27 mouse cellular contexts compared by ENCODE assay signal in the genomic region with DNA sequence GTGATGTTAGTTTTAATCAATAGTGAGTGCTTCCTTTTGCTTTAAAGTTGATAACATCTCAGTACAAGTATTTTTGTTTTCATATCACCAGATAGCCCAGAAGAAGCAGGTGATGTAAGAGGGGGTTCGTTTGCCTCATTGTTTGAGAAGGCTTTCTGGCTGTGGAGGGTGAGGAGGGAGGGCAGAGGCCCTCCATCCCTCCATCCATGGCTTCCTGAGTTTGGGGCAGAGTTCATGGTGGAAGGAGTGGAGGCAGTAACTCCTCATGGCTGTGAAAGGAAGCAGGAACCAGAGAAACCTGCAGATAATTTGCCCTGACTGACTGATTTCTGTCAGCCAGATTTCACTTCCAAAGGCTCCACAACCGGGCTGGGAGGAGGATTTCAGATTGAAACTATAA. TPM values are rescaled to one million over a fixed set of nuclear protein-coding genes. Genes with fewer than 3 reads are reported as not detected.
DNase-seq lines count a peak whose midpoint lies in the region; ATAC-seq and TF ChIP-seq lines count a peak whose summit lies in the region.
"Had no signal": no experiment of that assay in that cellular context is flagged by ENCODE, and none has a peak within 500 bp of the region (broad histone marks: within the 10 kb centered on the region; RNA-seq: fewer than 3 reads in every experiment).

No protein-coding gene starts in this region.

- H3K4me1 ChIP-seq in forebrain, embryonic 13.5 days, result peaks cover 6% of the 10 kb centered on the region
- H3K4me1 ChIP-seq in forebrain, embryonic 14.5 days (ENCODE audit: control insufficient read depth, insufficient read depth, low read length), result peaks cover 2% of the 10 kb centered on the region; the same call in 1 of the 2 replicates
- H3K4me1 ChIP-seq in heart, postnatal 0 days (ENCODE audit: control insufficient read depth, insufficient read depth), result no peaks in the 10 kb centered on the region
- H3K4me1 ChIP-seq in midbrain, embryonic 11.5 days (ENCODE audit: control insufficient read depth, insufficient read depth, low read length), result no peaks in the 10 kb centered on the region
- peaks cover 8% of the 10 kb centered on the region; the same call in 1 of the 2 replicates for H3K4me1 ChIP-seq in midbrain, embryonic 13.5 days (replicated peaks)

- no peak overlapping the region for H3K4me3 ChIP-seq in forebrain, embryonic 13.5 days
- no peak overlapping the region for H3K4me3 ChIP-seq in forebrain, embryonic 14.5 days (ENCODE audit: low read depth, low read length)
- no peak overlapping the region for H3K4me3 ChIP-seq in heart, postnatal 0 days (ENCODE audit: low read depth, low read length)
- H3K4me3 ChIP-seq in midbrain, embryonic 11.5 days (ENCODE audit: low read depth, low read length), result no peak overlapping the region
- H3K4me3 ChIP-seq in midbrain, embryonic 13.5 days (replicated peaks), result no peak overlapping the region
- H3K4me3 ChIP-seq: forebrain, embryonic 10.5 days; forebrain, embryonic 15.5 days had no signal

- no peaks in the 10 kb centered on the region for H3K27me3 ChIP-seq in forebrain, embryonic 13.5 days
- H3K27me3 ChIP-seq in forebrain, embryonic 14.5 days (replicated peaks; ENCODE audit: control insufficient read depth, insufficient read depth, low read length), result no peaks in the 10 kb centered on the region
- H3K27me3 ChIP-seq in heart, postnatal 0 days (ENCODE audit: control insufficient read depth, insufficient read depth, low read length), result no peaks in the 10 kb centered on the region
- H3K27me3 ChIP-seq in midbrain, embryonic 11.5 days (ENCODE audit: control insufficient read depth, insufficient read depth, low read length), result no peaks in the 10 kb centered on the region
- no peaks in the 10 kb centered on the region for H3K27me3 ChIP-seq in midbrain, embryonic 13.5 days
- H3K27me3 ChIP-seq: forebrain, embryonic 15.5 days; Patski had no signal

- no peak overlapping the region for H3K9ac ChIP-seq in forebrain, embryonic 13.5 days
- no peak overlapping the region for H3K9ac ChIP-seq in forebrain, embryonic 14.5 days (ENCODE audit: low read length)
- H3K9ac ChIP-seq in heart, postnatal 0 days (replicated peaks; ENCODE audit: low read depth, low read length), result no peak overlapping the region
- no peak overlapping the region for H3K9ac ChIP-seq in midbrain, embryonic 11.5 days (ENCODE audit: low read length)
- no peak overlapping the region for H3K9ac ChIP-seq in midbrain, embryonic 13.5 days (replicated peaks)
- H3K9ac ChIP-seq: forebrain, embryonic 15.5 days; hindbrain, embryonic 14.5 days had no signal

- intact Hi-C loops in heart, postnatal 36 days (cut with DNase I), result loop anchor here (2.0 kb wide), 1 partner anchor 18 kb away; no protein-coding TSS in a partner anchor

- H3K36me3 ChIP-seq in forebrain, embryonic 13.5 days (ENCODE audit: poor library complexity, severe bottlenecking), result 0 out of 2 replicates have a peak, but pooled peaks cover 4% of the 10 kb centered on the region
- no peaks in the 10 kb centered on the region for H3K36me3 ChIP-seq in forebrain, embryonic 14.5 days (ENCODE audit: control insufficient read depth, insufficient read depth, low read length)
- H3K36me3 ChIP-seq in heart, postnatal 0 days (replicated peaks; ENCODE audit: control insufficient read depth, insufficient read depth, low read length), result no peaks in the 10 kb centered on the region
- H3K36me3 ChIP-seq in midbrain, embryonic 11.5 days (ENCODE audit: control insufficient read depth, insufficient read depth, low read length), result no peaks in the 10 kb centered on the region
- H3K36me3 ChIP-seq in midbrain, embryonic 13.5 days, result peaks cover 4% of the 10 kb centered on the region; the same call in 1 of the 2 replicates
- H3K36me3 ChIP-seq: forebrain, embryonic 15.5 days had no signal

- 38% methylated on average over 2 of the region's 2 CpGs for WGBS in forebrain, embryonic 13.5 days
- WGBS in forebrain, embryonic 14.5 days, result 50% methylated on average over 2 of the region's 2 CpGs
- WGBS in heart, postnatal 0 days, result 24% methylated on average over 2 of the region's 2 CpGs
- 64% methylated on average over 2 of the region's 2 CpGs for WGBS in midbrain, embryonic 11.5 days
- 49% methylated on average over 2 of the region's 2 CpGs for WGBS in midbrain, embryonic 13.5 days

- no peak for DNase-seq in forebrain, embryonic 14.5 days (ENCODE audit: low spot score)
- DNase-seq in heart, postnatal 0 days (ENCODE audit: low spot score), result no peak
- no peak for DNase-seq in heart, postnatal 36 days
- DNase-seq in midbrain, embryonic 11.5 days (ENCODE audit: low spot score, missing footprints), result peak; percentile 51
- no peak for DNase-seq in embryo, embryonic 9.5 days (ENCODE audit: extremely low spot score)
- DNase-seq in left cerebral cortex, adult 8-10 months (ENCODE audit: low spot score in 2 of 2), result no peak
- DNase-seq: adrenal gland, postnatal 10 days; adrenal gland, postnatal 36 days; cerebellum, adult 11-12 months; cerebellum, adult 8-10 months; cerebellum, postnatal 10 days; cerebellum, postnatal 36 days; embryo, embryonic 11 days; gastrocnemius, postnatal 10 days; gastrocnemius, postnatal 36 days; heart, postnatal 10 days; heart, postnatal 4 days; kidney, adult 11 months had no signal

- no peak for TF ChIP-seq CTCF in heart, postnatal 0 days (IDR thresholded peaks at IDR 0.05; ENCODE audit: low read depth)

- no peak for TF ChIP-seq EP300 in heart, postnatal 0 days (IDR thresholded peaks at IDR 0.05; ENCODE audit: low read depth)

- H3K9me3 ChIP-seq in forebrain, embryonic 13.5 days (replicated peaks), result no peaks in the 10 kb centered on the region
- no peaks in the 10 kb centered on the region for H3K9me3 ChIP-seq in forebrain, embryonic 14.5 days (replicated peaks; ENCODE audit: control insufficient read depth, low read length)
- H3K9me3 ChIP-seq in heart, postnatal 0 days (replicated peaks; ENCODE audit: control insufficient read depth, low read length), result no peaks in the 10 kb centered on the region
- H3K9me3 ChIP-seq in midbrain, embryonic 11.5 days (ENCODE audit: control insufficient read depth, low read length), result no peaks in the 10 kb centered on the region
- H3K9me3 ChIP-seq in midbrain, embryonic 13.5 days, result no peaks in the 10 kb centered on the region
- H3K9me3 ChIP-seq: forebrain, embryonic 10.5 days; forebrain, embryonic 15.5 days; G1E had no signal

- ATAC-seq in forebrain, embryonic 13.5 days, result no peak
- ATAC-seq in forebrain, embryonic 14.5 days, result no peak
- ATAC-seq in heart, postnatal 0 days (ENCODE audit: insufficient read depth, low read depth), result no peak
- no peak for ATAC-seq in midbrain, embryonic 11.5 days (ENCODE audit: low FRiP score)
- no peak for ATAC-seq in midbrain, embryonic 13.5 days
- ATAC-seq: forebrain, embryonic 15.5 days; hindbrain, postnatal 0 days; inflammation-experienced regulatory T-cells, adult 6 months; Patski had no signal

- H3K27ac ChIP-seq in forebrain, embryonic 13.5 days, result 0 out of 2 replicates have a peak overlapping the region, but pooled peaks have one; percentile 19
- H3K27ac ChIP-seq in forebrain, embryonic 14.5 days (ENCODE audit: low read depth, low read length), result no peak overlapping the region
- H3K27ac ChIP-seq in heart, postnatal 0 days (ENCODE audit: low read depth), result 0 out of 2 replicates have a peak overlapping the region, but pooled peaks have one; percentile 31
- no peak overlapping the region for H3K27ac ChIP-seq in midbrain, embryonic 11.5 days (ENCODE audit: low read depth, low read length)
- H3K27ac ChIP-seq in midbrain, embryonic 13.5 days, result no peak overlapping the region
- H3K27ac ChIP-seq: forebrain, embryonic 10.5 days; forebrain, embryonic 15.5 days; hindbrain, embryonic 14.5 days; hindbrain, postnatal 0 days had no signal

- H3K4me2 ChIP-seq in forebrain, embryonic 13.5 days, result no peak overlapping the region
- no peak overlapping the region for H3K4me2 ChIP-seq in forebrain, embryonic 14.5 days (ENCODE audit: low read length)
- H3K4me2 ChIP-seq in heart, postnatal 0 days (ENCODE audit: low read depth, low read length), result no peak overlapping the region
- H3K4me2 ChIP-seq in midbrain, embryonic 11.5 days, result no peak overlapping the region
- H3K4me2 ChIP-seq in midbrain, embryonic 13.5 days (replicated peaks), result no peak overlapping the region
- H3K4me2 ChIP-seq: forebrain, embryonic 15.5 days; hindbrain, embryonic 14.5 days had no signal

RNA-seq across cellular contexts. Expression of a gene that starts 21.1 kb away (rescaled TPM):
- 10.9 and 12.3 TPM in 2 replicates for polyA plus RNA-seq in forebrain, embryonic 13.5 days (2015; fragmentation: Nextera tagmentation; extraction: Ambion mirVana)
- 15.6 and 18.3 TPM in 2 replicates for polyA plus RNA-seq in forebrain, embryonic 14.5 days (2014; fragmentation: Nextera tagmentation; extraction: Ambion mirVana)
- total RNA-seq in heart, postnatal 0 days (2014; rRNA removed; ENCODE audit: low replicate concordance), result 34.0 and 39.7 TPM in 2 replicates
- polyA plus RNA-seq in heart, postnatal 0 days (2015; fragmentation: Nextera tagmentation; extraction: Ambion mirVana), result 4.4 and 5.0 TPM in 2 replicates
- total RNA-seq in heart, postnatal 36 days (2021), result 10 to 100 TPM; 60.3 to 71.1 TPM
- 9.1 and 9.4 TPM in 2 replicates for polyA plus RNA-seq in midbrain, embryonic 11.5 days (2014; fragmentation: Nextera tagmentation; extraction: Ambion mirVana)
- polyA plus RNA-seq in midbrain, embryonic 13.5 days (2015; fragmentation: Nextera tagmentation; extraction: Ambion mirVana), result 11.1 and 11.7 TPM in 2 replicates
- total RNA-seq in left cerebral cortex, adult 8-10 months (2022), result 100 to 1,000 TPM; 130 to 149 (median 139) TPM

RNA-seq across cellular contexts. Expression of a gene that starts 38.8 kb away (rescaled TPM):
- polyA plus RNA-seq in forebrain, embryonic 13.5 days (2015; fragmentation: Nextera tagmentation; extraction: Ambion mirVana), result 102 and 112 TPM in 2 replicates
- polyA plus RNA-seq in forebrain, embryonic 14.5 days (2014; fragmentation: Nextera tagmentation; extraction: Ambion mirVana), result 139 and 143 TPM in 2 replicates
- total RNA-seq in heart, postnatal 0 days (2014; rRNA removed; ENCODE audit: low replicate concordance), result 107 and 138 TPM in 2 replicates
- polyA plus RNA-seq in heart, postnatal 0 days (2015; fragmentation: Nextera tagmentation; extraction: Ambion mirVana), result 55.5 and 61.5 TPM in 2 replicates
- 10 to 100 TPM; 78.8 to 91.7 TPM for total RNA-seq in heart, postnatal 36 days (2021)
- polyA plus RNA-seq in midbrain, embryonic 11.5 days (2014; fragmentation: Nextera tagmentation; extraction: Ambion mirVana), result 110 and 114 TPM in 2 replicates
- 115 and 133 TPM in 2 replicates for polyA plus RNA-seq in midbrain, embryonic 13.5 days (2015; fragmentation: Nextera tagmentation; extraction: Ambion mirVana)
- 100 to 1,000 TPM in 2 of 4 experiments, 10 to 100 TPM in 2; 90.3 to 120 (median 103) TPM for total RNA-seq in left cerebral cortex, adult 8-10 months (2022)

Comparison
In these comparisons a context has a peak if more than half of its experiments do, and no peak if none do; other contexts are left out.
1. H3K27ac ChIP-seq: peak in forebrain, embryonic 13.5 days (single experiment) and heart, postnatal 0 days (single experiment); none in forebrain, embryonic 14.5 days (single experiment), midbrain, embryonic 11.5 days (single experiment) and midbrain, embryonic 13.5 days (single experiment).